Mouse (Mus musculus): ENCODE measurements around the gene Bcas3. TPM values are rescaled to one million over a fixed set of nuclear protein-coding genes. Genes with fewer than 3 reads are reported as not detected.

Bcas3 gene
- polyA plus RNA-seq, 1 experiment from 2014 or later, result 15.4 TPM

DNA sequence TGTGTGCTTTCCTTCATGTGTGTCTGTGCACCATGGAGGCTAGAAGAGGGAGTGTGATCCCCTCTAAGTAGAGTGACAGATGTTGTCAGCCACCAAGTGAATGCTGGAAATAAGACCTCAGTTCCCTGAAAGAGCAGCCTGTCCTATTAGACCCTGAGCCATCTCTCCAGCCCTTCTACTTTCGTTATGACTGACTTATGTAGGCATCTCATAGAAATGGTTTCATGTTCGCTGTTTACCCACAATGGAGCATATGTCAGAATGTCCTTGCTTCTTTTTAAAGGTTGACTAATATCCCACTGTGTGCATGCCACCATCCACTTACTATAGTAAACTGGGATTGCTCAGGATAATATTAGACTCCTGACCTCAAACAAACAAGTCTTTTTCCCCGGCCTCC lies 13.2 kb downstream of the Bcas3 start:
- Histone ChIP-seq H3K4me3 (ENCODE audit: low read length) (no peak overlapping the region), H3K4me1 (ENCODE audit: control insufficient read depth, insufficient read depth, low read length) (no peaks in the 10 kb centered on the region), H3K27ac (ENCODE audit: low read length) (no peak overlapping the region), H3K9me3 (ENCODE audit: control insufficient read depth, low read length) (no peaks in the 10 kb centered on the region), H3K27me3 (replicated peaks; ENCODE audit: control insufficient read depth, insufficient read depth, low read length) (no peaks in the 10 kb centered on the region), H3K36me3 (ENCODE audit: control insufficient read depth, insufficient read depth, low read length) (no peaks in the 10 kb centered on the region), H3K4me2 (ENCODE audit: low read depth, low read length) (no peak overlapping the region), H3K9ac (ENCODE audit: low read depth, low read length) (no peak overlapping the region)
- 86% methylated on average over 3 of the region's 3 CpGs for WGBS
- ATAC-seq, result no peak

DNA sequence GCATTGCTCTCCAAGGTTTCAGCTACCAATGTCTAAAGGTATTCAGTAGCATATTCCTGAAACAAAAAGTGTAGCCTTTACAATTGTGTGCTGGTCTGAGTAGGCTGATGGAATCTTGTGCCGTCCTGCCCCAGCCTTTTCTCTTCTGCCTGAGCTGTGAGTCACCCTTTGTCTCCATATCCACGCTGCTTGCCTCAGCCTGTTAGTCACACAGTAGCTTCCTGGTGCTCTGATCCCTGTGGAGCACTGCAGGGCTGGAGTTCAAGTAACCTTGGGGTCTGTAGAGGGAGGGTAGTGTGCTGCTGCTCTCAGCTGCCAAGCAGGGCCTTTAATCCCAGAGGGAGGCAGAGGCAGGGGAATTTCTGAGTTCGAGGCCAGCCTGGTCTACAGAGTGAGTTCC lies 14.9 kb downstream of the Bcas3 start:
- Histone ChIP-seq H3K27me3 (replicated peaks; ENCODE audit: control insufficient read depth, insufficient read depth, low read length) (no peaks in the 10 kb centered on the region), H3K4me2 (ENCODE audit: low read depth, low read length) (no peak overlapping the region), H3K4me1 (ENCODE audit: control insufficient read depth, insufficient read depth, low read length) (no peaks in the 10 kb centered on the region), H3K4me3 (ENCODE audit: low read length) (no peak overlapping the region), H3K36me3 (ENCODE audit: control insufficient read depth, insufficient read depth, low read length) (no peaks in the 10 kb centered on the region), H3K27ac (ENCODE audit: low read length) (no peak overlapping the region), H3K9me3 (ENCODE audit: control insufficient read depth, low read length) (no peaks in the 10 kb centered on the region), H3K9ac (ENCODE audit: low read depth, low read length) (no peak overlapping the region)
- 80% methylated on average over 3 of the region's 3 CpGs for WGBS
- no peak for ATAC-seq

DNA sequence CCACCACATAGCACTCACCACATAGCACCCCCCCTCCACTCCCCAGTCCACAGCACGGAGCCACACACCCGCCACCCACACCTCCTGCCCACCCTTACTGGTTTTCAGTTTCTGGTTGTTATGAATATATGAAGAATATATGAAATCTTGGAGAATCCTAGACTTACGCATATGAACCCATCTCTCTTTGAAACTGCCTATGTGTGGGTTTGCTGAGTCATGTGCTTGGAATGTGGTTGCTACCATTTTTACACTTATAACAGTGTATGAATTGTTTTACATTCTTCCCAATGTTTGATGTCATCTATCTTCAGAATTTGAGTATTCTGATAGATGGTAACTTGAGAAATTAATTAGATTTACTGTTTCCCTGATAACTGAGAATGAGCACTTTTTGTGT lies 26.1 kb downstream of the Bcas3 start:
- Histone ChIP-seq H3K27ac (ENCODE audit: low read length) (no peak overlapping the region), H3K9ac (ENCODE audit: low read depth, low read length) (no peak overlapping the region), H3K36me3 (ENCODE audit: control insufficient read depth, insufficient read depth, low read length) (no peaks in the 10 kb centered on the region), H3K4me1 (ENCODE audit: control insufficient read depth, insufficient read depth, low read length) (no peaks in the 10 kb centered on the region), H3K27me3 (replicated peaks; ENCODE audit: control insufficient read depth, insufficient read depth, low read length) (no peaks in the 10 kb centered on the region), H3K4me2 (ENCODE audit: low read depth, low read length) (no peak overlapping the region), H3K9me3 (ENCODE audit: control insufficient read depth, low read length) (no peaks in the 10 kb centered on the region), H3K4me3 (ENCODE audit: low read length) (no peak overlapping the region)
- ATAC-seq, result no peak
- 87% methylated on average over 3 of the region's 3 CpGs for WGBS

DNA sequence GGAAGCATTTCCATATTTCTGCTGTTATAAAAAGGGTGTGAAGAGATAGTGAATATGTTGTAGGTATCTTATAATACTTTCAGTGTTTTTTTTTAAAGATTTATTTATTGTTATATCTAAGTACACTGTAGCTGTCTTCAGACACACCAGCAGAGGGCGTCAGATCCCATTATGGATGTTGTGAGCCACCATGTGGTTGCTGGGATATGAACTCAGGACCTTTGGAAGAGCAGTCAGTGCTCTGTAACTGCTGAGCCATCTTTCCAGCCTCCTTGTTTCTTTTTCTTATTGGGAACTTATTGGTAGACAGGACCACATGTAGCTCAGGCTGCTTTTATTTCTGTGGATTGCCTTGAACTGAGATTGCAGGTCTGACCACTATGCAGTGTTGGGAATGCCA lies 27.1 kb downstream of the Bcas3 start:
- Histone ChIP-seq H3K27me3 (replicated peaks; ENCODE audit: control insufficient read depth, insufficient read depth, low read length) (no peaks in the 10 kb centered on the region), H3K4me3 (ENCODE audit: low read length) (no peak overlapping the region), H3K4me2 (ENCODE audit: low read depth, low read length) (no peak overlapping the region), H3K27ac (ENCODE audit: low read length) (no peak overlapping the region), H3K4me1 (ENCODE audit: control insufficient read depth, insufficient read depth, low read length) (no peaks in the 10 kb centered on the region), H3K36me3 (ENCODE audit: control insufficient read depth, insufficient read depth, low read length) (no peaks in the 10 kb centered on the region), H3K9me3 (ENCODE audit: control insufficient read depth, low read length) (no peaks in the 10 kb centered on the region), H3K9ac (ENCODE audit: low read depth, low read length) (no peak overlapping the region)
- WGBS, result 14% methylated on average over 1 of the region's 1 CpGs
- no peak for ATAC-seq

DNA sequence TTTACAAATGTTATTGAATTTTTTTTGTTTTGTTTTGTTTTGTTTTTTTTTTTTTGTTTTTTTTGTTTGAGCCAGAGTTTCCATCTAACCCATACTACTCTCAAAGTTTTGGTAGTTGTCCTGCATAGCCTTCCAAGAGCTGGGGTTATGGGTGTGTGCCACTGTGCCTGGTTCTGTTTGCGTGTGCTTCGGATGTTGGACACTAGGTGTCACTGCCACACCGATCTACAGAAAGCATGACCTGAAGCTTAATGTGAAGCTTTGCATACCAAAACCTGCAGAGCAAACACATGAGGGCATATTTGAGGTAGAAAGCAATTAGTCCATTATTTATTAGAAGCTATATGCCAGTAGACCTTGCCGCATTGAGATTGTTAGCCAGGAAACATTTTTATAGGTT lies 29.1 kb downstream of the Bcas3 start:
- Histone ChIP-seq H3K36me3 (ENCODE audit: control insufficient read depth, insufficient read depth, low read length) (no peaks in the 10 kb centered on the region), H3K4me3 (ENCODE audit: low read length) (no peak overlapping the region), H3K4me1 (ENCODE audit: control insufficient read depth, insufficient read depth, low read length) (no peaks in the 10 kb centered on the region), H3K27me3 (replicated peaks; ENCODE audit: control insufficient read depth, insufficient read depth, low read length) (no peaks in the 10 kb centered on the region), H3K9me3 (ENCODE audit: control insufficient read depth, low read length) (no peaks in the 10 kb centered on the region), H3K27ac (ENCODE audit: low read length) (no peak overlapping the region), H3K9ac (ENCODE audit: low read depth, low read length) (no peak overlapping the region), H3K4me2 (ENCODE audit: low read depth, low read length) (no peak overlapping the region)
- WGBS, result 12% methylated on average over 4 of the region's 4 CpGs
- no peak for ATAC-seq

DNA sequence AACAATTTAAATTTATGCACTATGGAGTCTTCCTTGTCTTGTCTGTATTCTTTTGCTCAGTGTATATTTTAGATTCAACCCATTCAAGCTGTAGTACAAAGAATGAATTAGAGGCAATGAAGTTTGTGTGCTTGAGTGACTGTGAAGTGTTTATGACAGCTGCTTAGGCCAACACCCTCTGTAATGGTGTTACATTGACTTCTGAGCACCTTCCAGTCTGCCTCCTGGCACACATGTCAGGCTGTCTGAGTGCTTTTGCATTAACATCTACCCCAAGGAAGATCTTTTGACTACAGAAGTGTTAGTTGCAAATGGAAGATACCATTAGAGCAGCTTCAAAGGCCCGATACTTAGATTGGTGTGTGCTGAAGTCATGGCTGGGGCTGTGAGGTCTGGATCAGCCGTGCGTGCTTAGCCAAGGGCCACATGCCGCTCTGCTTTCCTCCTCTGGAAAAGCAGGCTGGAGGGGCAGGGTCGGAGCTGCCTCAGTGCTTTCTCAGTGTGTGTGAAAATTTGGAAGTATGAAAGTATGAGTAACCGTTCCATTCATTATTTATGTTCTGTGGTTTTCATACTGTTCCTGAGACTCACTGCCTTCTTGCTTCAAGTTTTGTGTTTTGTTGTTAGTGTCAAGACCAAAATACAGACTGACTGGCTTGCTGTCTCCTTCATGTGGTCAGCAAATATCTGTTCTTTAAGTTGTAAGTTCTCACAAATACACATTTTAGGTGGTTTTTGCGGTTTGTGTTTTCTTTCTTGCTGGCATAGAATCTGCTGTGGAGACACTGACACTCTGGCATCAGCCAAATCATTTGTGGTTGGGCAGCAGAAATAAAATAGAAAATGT lies 31.2 kb downstream of the Bcas3 start:
- Histone ChIP-seq H3K36me3 (ENCODE audit: control insufficient read depth, insufficient read depth, low read length) (no peaks in the 10 kb centered on the region), H3K4me3 (ENCODE audit: low read length) (no peak overlapping the region), H3K27ac (ENCODE audit: low read length) (no peak overlapping the region), H3K9me3 (ENCODE audit: control insufficient read depth, low read length) (no peaks in the 10 kb centered on the region), H3K9ac (ENCODE audit: low read depth, low read length) (no peak overlapping the region), H3K4me2 (ENCODE audit: low read depth, low read length) (no peak overlapping the region), H3K4me1 (ENCODE audit: control insufficient read depth, insufficient read depth, low read length) (no peaks in the 10 kb centered on the region), H3K27me3 (replicated peaks; ENCODE audit: control insufficient read depth, insufficient read depth, low read length) (no peaks in the 10 kb centered on the region)
- WGBS, result 79% methylated on average over 7 of the region's 7 CpGs
- ATAC-seq, result no peak

DNA sequence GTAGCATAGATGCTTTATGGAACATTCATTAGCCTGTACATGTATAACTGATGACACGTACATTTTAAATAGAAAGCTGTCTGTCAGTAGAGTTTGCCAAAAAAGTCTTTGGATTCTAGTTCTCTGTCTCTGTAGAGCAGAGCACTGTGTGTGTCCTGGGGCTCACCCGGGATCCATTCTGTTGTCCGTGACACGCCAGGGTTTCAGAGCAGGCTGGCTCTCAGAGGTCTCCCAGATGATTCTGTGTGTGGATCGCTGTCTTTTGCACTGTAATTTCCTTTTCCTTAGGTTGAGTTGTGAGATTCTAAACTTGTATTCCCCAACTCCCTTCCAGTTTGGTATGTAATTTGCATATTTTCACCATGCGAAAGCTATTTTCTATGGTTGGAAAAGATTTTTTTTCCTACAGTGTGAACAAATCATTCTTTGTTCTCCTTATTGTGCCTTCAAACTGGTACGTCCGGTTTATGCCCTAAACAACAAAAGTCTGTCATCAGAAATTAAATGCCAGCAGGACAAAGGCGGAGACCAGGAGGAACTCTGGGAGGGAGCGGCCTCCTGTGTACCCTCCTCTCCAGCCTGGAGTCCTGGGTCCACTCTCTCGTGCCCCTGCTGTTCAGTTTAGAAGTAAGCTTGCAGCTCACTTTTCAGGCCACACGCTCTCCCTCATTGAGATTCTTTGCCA lies 39.4 kb downstream of the Bcas3 start:
- no peak for ATAC-seq
- Histone ChIP-seq H3K4me1 (ENCODE audit: control insufficient read depth, insufficient read depth, low read length) (0 out of 2 replicates have a peak, but pooled peaks cover 2% of the 10 kb centered on the region), H3K9me3 (ENCODE audit: control insufficient read depth, low read length) (no peaks in the 10 kb centered on the region), H3K36me3 (ENCODE audit: control insufficient read depth, insufficient read depth, low read length) (no peaks in the 10 kb centered on the region), H3K9ac (ENCODE audit: low read depth, low read length) (no peak overlapping the region), H3K27me3 (replicated peaks; ENCODE audit: control insufficient read depth, insufficient read depth, low read length) (no peaks in the 10 kb centered on the region), H3K27ac (ENCODE audit: low read length) (no peak overlapping the region), H3K4me3 (ENCODE audit: low read length) (no peak overlapping the region), H3K4me2 (ENCODE audit: low read depth, low read length) (no peak overlapping the region)
- WGBS, result 66% methylated on average over 12 of the region's 12 CpGs

DNA sequence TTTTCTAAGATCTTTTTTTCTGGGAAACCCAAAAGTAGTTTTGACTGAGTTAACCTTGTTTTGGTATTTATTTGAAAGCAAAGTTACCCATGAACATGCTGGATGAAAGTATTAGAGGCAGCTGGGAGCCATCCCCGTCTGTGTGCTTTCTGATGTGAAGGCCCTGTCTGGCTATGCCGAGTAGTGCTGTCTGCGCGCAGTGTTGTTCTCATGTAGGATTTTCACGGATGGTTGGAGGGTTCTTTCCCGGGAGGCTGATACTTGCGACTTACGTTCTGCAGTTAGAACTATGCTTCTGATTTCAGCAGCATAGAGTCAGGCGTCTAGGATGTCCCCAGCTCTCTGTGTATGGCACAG lies 39.9 kb downstream of the Bcas3 start:
- Histone ChIP-seq H3K27me3 (replicated peaks; ENCODE audit: control insufficient read depth, insufficient read depth, low read length) (no peaks in the 10 kb centered on the region), H3K9ac (ENCODE audit: low read depth, low read length) (no peak overlapping the region), H3K4me1 (ENCODE audit: control insufficient read depth, insufficient read depth, low read length) (0 out of 2 replicates have a peak, but pooled peaks cover 2% of the 10 kb centered on the region), H3K4me2 (ENCODE audit: low read depth, low read length) (no peak overlapping the region), H3K36me3 (ENCODE audit: control insufficient read depth, insufficient read depth, low read length) (no peaks in the 10 kb centered on the region), H3K4me3 (ENCODE audit: low read length) (no peak overlapping the region), H3K9me3 (ENCODE audit: control insufficient read depth, low read length) (no peaks in the 10 kb centered on the region), H3K27ac (ENCODE audit: low read length) (no peak overlapping the region)
- WGBS, result 67% methylated on average over 9 of the region's 9 CpGs
- ATAC-seq, result no peak

DNA sequence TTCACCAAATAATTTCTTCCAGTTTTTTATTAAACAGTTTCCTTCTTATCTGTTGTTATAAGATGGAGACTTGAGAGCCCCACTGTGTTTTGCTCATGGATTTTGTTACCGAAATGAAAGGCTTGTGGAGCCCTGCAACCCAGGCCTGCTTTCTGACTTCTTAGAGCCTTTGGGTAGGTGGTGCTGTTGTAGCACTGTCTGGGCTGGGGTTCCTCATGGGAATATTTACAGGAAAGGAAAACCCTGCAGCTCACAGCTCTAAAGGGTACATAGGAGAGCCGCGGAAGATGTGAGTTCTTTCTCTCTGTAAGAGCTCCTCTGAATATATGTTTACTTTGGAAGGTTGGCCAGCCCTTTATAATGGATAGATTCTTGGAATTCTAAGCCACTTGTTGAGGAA lies 41.0 kb downstream of the Bcas3 start:
- ATAC-seq, result no peak
- no peak overlapping the region for H3K27ac ChIP-seq (ENCODE audit: low read length)
- 54% methylated on average over 3 of the region's 3 CpGs for WGBS
- H3K9ac ChIP-seq (ENCODE audit: low read depth, low read length), result no peak overlapping the region
- H3K4me3 ChIP-seq (ENCODE audit: low read length), result no peak overlapping the region
- H3K36me3 ChIP-seq (ENCODE audit: control insufficient read depth, insufficient read depth, low read length), result no peaks in the 10 kb centered on the region
- H3K9me3 ChIP-seq (ENCODE audit: control insufficient read depth, low read length), result no peaks in the 10 kb centered on the region
- H3K4me1 ChIP-seq (ENCODE audit: control insufficient read depth, insufficient read depth, low read length), result 0 out of 2 replicates have a peak, but pooled peaks cover 2% of the 10 kb centered on the region
- H3K4me2 ChIP-seq (ENCODE audit: low read depth, low read length), result no peak overlapping the region
- H3K27me3 ChIP-seq (replicated peaks; ENCODE audit: control insufficient read depth, insufficient read depth, low read length), result no peaks in the 10 kb centered on the region

Measured in intestine, embryonic 16.5 days (tissue).